Mouse (Mus musculus) neutrophil, adult 65 days (primary cell): ENCODE results near the gene Gm10134. TPM values are rescaled to one million over a fixed set of nuclear protein-coding genes. Genes with fewer than 3 reads are reported as not detected.

Experiments
- total RNA-seq: library from RNA; stranded (reverse); gene quantifications from 2 replicates; pipeline ENCODE4 v1.2.4, GENCODE M21; 2023

The Gm10134 gene
- 1.5 TPM in 1 of 2 replicates, not detected in the other for total RNA-seq

GRCm38 (mm10) chr2:28505795-28506194 is at the start of gene Gm10134:
Gene Gm10134 (plus strand): TSS chr2:28506095.

GRCm38 (mm10) chr2:28465836-28466518 is 39.9 kb upstream of the Gm10134 start, which contains the start of gene 1700007K13Rik:
Gene 1700007K13Rik (minus strand): TSS chr2:28466332.

GRCm38 (mm10) chr2:28467860-28468485 is 37.9 kb upstream of the Gm10134 start, which contains the start of gene Mrps2:
Gene Mrps2 (plus strand): TSS chr2:28468066.

GRCm38 (mm10) chr2:28496671-28497070 is 9.2 kb upstream of the Gm10134 start, which contains the start of gene Gbgt1:
Gene Gbgt1 (plus strand): TSS chr2:28496891.

GRCm38 (mm10) chr2:28512798-28513401 is 7.0 kb downstream of the Gm10134 start, which contains the start of gene Ralgds:
Gene Ralgds (plus strand): TSS chr2:28513125.

Other genes with a start within 250 kb of the Gm10134 start
- 0.41 TPM in 1 of 2 replicates, not detected in the other for gene Ppp1r26, start 59.3 kb upstream of the Gm10134 start, total RNA-seq
- not detected in 2 replicates for gene 1700007K13Rik, start 39.8 kb upstream of the Gm10134 start, total RNA-seq
- 10.8 and 11.1 TPM in 2 replicates for gene Mrps2, start 38.0 kb upstream of the Gm10134 start, total RNA-seq
- 3.6 and 3.7 TPM in 2 replicates for gene Gbgt1, start 9.2 kb upstream of the Gm10134 start, total RNA-seq
- gene Ralgds, start 7.0 kb downstream of the Gm10134 start, total RNA-seq = 128 and 156 TPM in 2 replicates
- gene Cel, start 57.3 kb downstream of the Gm10134 start, total RNA-seq = not detected in 2 replicates
- 16.2 and 18.6 TPM in 2 replicates for gene Gtf3c5, start 77.7 kb downstream of the Gm10134 start, total RNA-seq
- 5.5 and 6.3 TPM in 2 replicates for gene Gfi1b, start 115.9 kb downstream of the Gm10134 start, total RNA-seq
- gene Tsc1, start 135.1 kb downstream of the Gm10134 start, total RNA-seq = 32.7 and 44.4 TPM in 2 replicates
- 11.9 and 16.3 TPM in 2 replicates for gene Spaca9, start 193.6 kb downstream of the Gm10134 start, total RNA-seq
- 2.2 and 5.0 TPM in 2 replicates for gene Ak8, start 194.1 kb downstream of the Gm10134 start, total RNA-seq